Comparison of ENCODE assay signal across 30 mouse cellular contexts in genomic region chr1:73724551-73724950, GRCm38 (mm10).
DNase-seq lines count a peak whose midpoint lies in the region; ATAC-seq lines count a peak whose summit lies in the region.
"Had no signal": no experiment of that assay in that cellular context is flagged by ENCODE, and none has a peak within 500 bp of the region (broad histone marks: within the 10 kb centered on the region; RNA-seq: fewer than 3 reads in every experiment).

No protein-coding gene starts in this region.

- H3K9me3 ChIP-seq in embryonic facial prominence, embryonic 14.5 days (ENCODE audit: control insufficient read depth, low read length): no peaks in the 10 kb centered on the region
- H3K9me3 ChIP-seq in embryonic facial prominence, embryonic 10.5 days: no peaks in the 10 kb centered on the region
- H3K9me3 ChIP-seq: embryonic facial prominence, embryonic 12.5 days; forebrain, embryonic 12.5 days; G1E; hindbrain, embryonic 13.5 days; limb, embryonic 15.5 days; megakaryocyte, embryonic 14.5 days; midbrain, embryonic 15.5 days; neural tube, embryonic 12.5 days; stomach, embryonic 15.5 days had no signal

- no peak overlapping the region for H3K27ac ChIP-seq in embryonic facial prominence, embryonic 14.5 days (replicated peaks; ENCODE audit: low read depth, low read length)
- H3K27ac ChIP-seq in embryonic facial prominence, embryonic 10.5 days (replicated peaks): no peak overlapping the region
- H3K27ac ChIP-seq in brown adipose tissue, adult 24 weeks (replicated peaks; ENCODE audit: low read depth, low read length): 0 out of 2 replicates have a peak overlapping the region, but pooled peaks have one; percentile 31
- H3K27ac ChIP-seq: embryonic facial prominence, embryonic 12.5 days; forebrain, embryonic 12.5 days; gastrocnemius, adult 2 months; hindbrain, embryonic 13.5 days; layer of hippocampus, adult 2 months; limb, embryonic 15.5 days; liver, embryonic 14.5 days; lung, embryonic 15.5 days; midbrain, embryonic 15.5 days; neural tube, embryonic 12.5 days; stomach, embryonic 15.5 days had no signal

- no peaks in the 10 kb centered on the region for H3K27me3 ChIP-seq in embryonic facial prominence, embryonic 14.5 days (replicated peaks; ENCODE audit: control insufficient read depth, insufficient read depth, low read length)
- H3K27me3 ChIP-seq in embryonic facial prominence, embryonic 10.5 days (replicated peaks; ENCODE audit: low read depth, poor library complexity, severe bottlenecking): no peaks in the 10 kb centered on the region
- H3K27me3 ChIP-seq: embryonic facial prominence, embryonic 12.5 days; forebrain, embryonic 12.5 days; hindbrain, embryonic 13.5 days; limb, embryonic 15.5 days; lung, embryonic 15.5 days; megakaryocyte, embryonic 14.5 days; midbrain, embryonic 15.5 days; neural tube, embryonic 12.5 days; stomach, embryonic 15.5 days had no signal

- peak; percentile 21 for DNase-seq in embryonic facial prominence, embryonic 14.5 days (ENCODE audit: low spot score)
- DNase-seq in embryonic facial prominence, embryonic 10.5 days (ENCODE audit: low spot score): no peak
- DNase-seq in cerebellum, adult 18-20 months: peak; percentile 84 to 85
- peak; percentile 82 to 85 for DNase-seq in cerebellum, postnatal 14 days
- DNase-seq in heart, postnatal 4 days: no peak
- DNase-seq in layer of hippocampus, adult 18-20 months (ENCODE audit: low spot score in 2 of 2): no peak
- DNase-seq: adrenal gland, adult 2 months; B cell, adult 2 months; gastrocnemius, adult 2 months; kidney, adult 8-10 months; kidney, postnatal 14 days; layer of hippocampus, postnatal 36 days; lung, postnatal 36 days; right cerebral cortex, postnatal 4 days; thymus, postnatal 36 days had no signal

- WGBS in embryonic facial prominence, embryonic 14.5 days: 52% methylated on average over 2 of the region's 2 CpGs
- 85% methylated on average over 2 of the region's 2 CpGs for WGBS in embryonic facial prominence, embryonic 10.5 days

- no peak overlapping the region for H3K4me2 ChIP-seq in embryonic facial prominence, embryonic 14.5 days (ENCODE audit: low read depth, low read length)
- H3K4me2 ChIP-seq: embryonic facial prominence, embryonic 12.5 days; forebrain, embryonic 12.5 days; hindbrain, embryonic 13.5 days; limb, embryonic 15.5 days; lung, embryonic 15.5 days; midbrain, embryonic 15.5 days; neural tube, embryonic 12.5 days; stomach, embryonic 15.5 days had no signal

- H3K9ac ChIP-seq in embryonic facial prominence, embryonic 14.5 days (ENCODE audit: low read depth, low read length): no peak overlapping the region
- H3K9ac ChIP-seq: embryonic facial prominence, embryonic 12.5 days; forebrain, embryonic 12.5 days; hindbrain, embryonic 13.5 days; limb, embryonic 15.5 days; liver, embryonic 14.5 days; lung, embryonic 15.5 days; midbrain, embryonic 15.5 days; neural tube, embryonic 12.5 days; stomach, embryonic 15.5 days had no signal

- H3K36me3 ChIP-seq in embryonic facial prominence, embryonic 14.5 days (ENCODE audit: control insufficient read depth, insufficient read depth, low read length): no peaks in the 10 kb centered on the region
- H3K36me3 ChIP-seq in embryonic facial prominence, embryonic 10.5 days (replicated peaks): no peaks in the 10 kb centered on the region
- H3K36me3 ChIP-seq: embryonic facial prominence, embryonic 12.5 days; forebrain, embryonic 12.5 days; G1E; hindbrain, embryonic 13.5 days; limb, embryonic 15.5 days; lung, embryonic 15.5 days; midbrain, embryonic 15.5 days; neural tube, embryonic 12.5 days; stomach, embryonic 15.5 days had no signal

- no peak for ATAC-seq in embryonic facial prominence, embryonic 14.5 days (ENCODE audit: low read depth)
- ATAC-seq: midbrain, embryonic 15.5 days; Patski had no signal

- H3K4me1 ChIP-seq in embryonic facial prominence, embryonic 14.5 days (ENCODE audit: control insufficient read depth, insufficient read depth, low read length): 0 out of 2 replicates have a peak, but pooled peaks cover 4% of the 10 kb centered on the region
- H3K4me1 ChIP-seq in embryonic facial prominence, embryonic 10.5 days: no peaks in the 10 kb centered on the region
- peaks cover 8% of the 10 kb centered on the region for H3K4me1 ChIP-seq in brown adipose tissue, adult 24 weeks (ENCODE audit: control insufficient read depth, insufficient read depth, insufficient read length, low read length)
- H3K4me1 ChIP-seq: embryonic facial prominence, embryonic 12.5 days; forebrain, embryonic 12.5 days; hindbrain, embryonic 13.5 days; limb, embryonic 15.5 days; megakaryocyte, embryonic 14.5 days; midbrain, embryonic 15.5 days; neural tube, embryonic 12.5 days; stomach, embryonic 15.5 days had no signal

- H3K4me3 ChIP-seq in embryonic facial prominence, embryonic 14.5 days (ENCODE audit: low read depth, low read length): no peak overlapping the region
- no peak overlapping the region for H3K4me3 ChIP-seq in embryonic facial prominence, embryonic 10.5 days
- H3K4me3 ChIP-seq in brown adipose tissue, adult 24 weeks (ENCODE audit: insufficient read depth, low read depth, low read length): no peak overlapping the region
- H3K4me3 ChIP-seq: embryonic facial prominence, embryonic 12.5 days; erythroblast, embryonic 14.5 days; forebrain, embryonic 12.5 days; gastrocnemius, adult 2 months; hindbrain, embryonic 13.5 days; layer of hippocampus, adult 2 months; limb, embryonic 15.5 days; lung, embryonic 15.5 days; megakaryocyte, embryonic 14.5 days; midbrain, embryonic 15.5 days; neural tube, embryonic 12.5 days; stomach, embryonic 15.5 days had no signal

Comparison
In these comparisons a context has a peak if more than half of its experiments do, and no peak if none do; other contexts are left out.
1. DNase-seq: peak in embryonic facial prominence, embryonic 14.5 days (single experiment), cerebellum, adult 18-20 months (2 of 2) and cerebellum, postnatal 14 days (2 of 2); none in embryonic facial prominence, embryonic 10.5 days (single experiment), heart, postnatal 4 days (single experiment) and layer of hippocampus, adult 18-20 months (0 of 2).